Mouse (Mus musculus) cortical plate, adult 2 months (tissue): ENCODE results near the gene Zfp335.

ENCODE experiments used
- CTCF ChIP-seq: fragments of 200-500 bp; IDR thresholded peaks from 2 replicates; pipeline ENCODE4 v1.5.1; 2011; ENCODE audit warnings: mild to moderate bottlenecking, control low read depth, low read length; ENCODE audit not compliant: insufficient read depth; ENCODE audit errors: extremely low read depth
- POLR2A ChIP-seq: fragments of 200-500 bp; IDR thresholded peaks from 2 replicates; pipeline ENCODE4 v1.6.1; 2011; ENCODE audit warnings: mild to moderate bottlenecking, low read length, control low read depth; ENCODE audit not compliant: insufficient read depth; ENCODE audit errors: extremely low read depth

DNA sequence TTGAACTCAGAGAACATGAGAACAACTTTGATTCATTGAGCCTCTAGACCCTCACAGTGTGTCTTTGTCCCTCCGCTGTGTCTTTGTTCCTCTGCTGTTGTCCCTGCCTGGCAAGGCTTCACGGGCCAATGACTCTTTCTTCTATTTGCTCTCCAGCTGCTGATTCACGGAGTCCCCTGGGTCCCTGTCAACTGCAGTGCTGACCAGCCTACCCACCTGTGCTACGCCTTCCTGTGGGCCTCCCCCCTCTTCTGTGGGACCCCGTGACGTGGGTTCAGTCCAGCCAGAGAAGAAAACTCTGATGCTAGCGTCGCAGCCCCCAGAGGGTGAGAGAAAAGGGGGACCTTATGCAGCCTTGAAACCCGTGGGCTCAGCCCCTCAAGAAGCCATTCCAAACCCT, 28.9 kb downstream of the Zfp335 start:
- TF ChIP-seq CTCF (no peak), POLR2A (no peak)
